Mouse (Mus musculus): Measurements from ENCODE around the gene Asic2.

DNA sequence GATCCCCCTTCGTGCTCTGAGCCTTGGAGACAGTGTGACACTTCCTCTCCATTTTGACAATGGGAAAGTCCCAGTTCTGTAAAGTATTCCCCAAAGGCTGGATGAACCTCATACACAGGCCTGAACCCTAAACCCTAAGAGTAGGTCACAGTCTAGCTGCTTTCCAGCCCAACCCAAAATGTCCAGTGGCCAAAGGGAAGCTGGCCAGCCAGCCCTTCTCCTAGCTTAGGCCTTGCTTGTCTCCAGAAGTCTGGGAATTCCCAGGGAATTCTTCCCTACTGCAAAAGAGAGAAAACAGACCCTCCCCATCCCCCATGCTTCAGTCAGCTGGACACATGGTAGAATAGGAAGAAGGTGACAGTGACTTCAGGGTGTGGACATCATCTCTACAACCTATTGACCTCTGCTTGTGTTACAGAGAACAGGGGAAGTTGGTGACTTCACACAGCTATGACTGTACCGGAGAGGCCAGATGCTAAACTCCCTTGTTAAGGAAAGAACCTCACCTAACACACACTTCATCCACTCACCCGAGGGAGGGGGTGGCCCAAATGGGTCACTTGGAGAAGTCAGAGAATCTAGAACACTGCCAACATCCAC is 48.0 kb upstream of the Asic2 start:
- TF ChIP-seq POLR2A (IDR thresholded peaks at IDR 0.05; ENCODE audit: low read depth, low read length) (no peak), CTCF (conservative IDR thresholded peaks at IDR 0.05; ENCODE audit: insufficient read depth, insufficient read length, low read depth, low read length) (no peak)
